28 mouse cellular contexts compared by ENCODE assay signal in the genomic region with DNA sequence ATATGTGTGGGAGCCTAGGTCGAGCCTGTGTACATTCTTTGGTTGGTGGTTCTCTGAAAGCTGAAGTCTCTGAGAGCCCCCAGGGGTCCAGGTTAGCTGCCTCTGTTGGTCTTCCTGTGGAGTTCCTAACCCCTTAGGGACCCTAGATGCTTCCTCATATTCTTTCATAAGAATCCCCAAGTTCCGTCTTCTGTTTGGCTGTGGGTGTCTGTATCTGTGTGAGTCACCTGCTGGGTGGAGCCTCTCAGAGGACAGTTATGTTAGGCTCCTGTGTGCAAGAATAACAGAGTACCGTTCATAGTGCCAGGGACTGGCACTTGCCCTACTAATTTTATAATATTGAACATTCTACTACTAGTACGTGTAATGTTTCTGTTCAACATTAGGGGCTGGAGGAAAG. TPM values are rescaled to one million over a fixed set of nuclear protein-coding genes. Genes with fewer than 3 reads are reported as not detected.
DNase-seq lines count a peak whose midpoint lies in the region; ATAC-seq and TF ChIP-seq lines count a peak whose summit lies in the region.
"Had no signal": no experiment of that assay in that cellular context is flagged by ENCODE, and none has a peak within 500 bp of the region (broad histone marks: within the 10 kb centered on the region; RNA-seq: fewer than 3 reads in every experiment).

No protein-coding gene starts in this region.

- peak; percentile 25 for ATAC-seq in inflammation-experienced regulatory T-cells, adult 6 months
- ATAC-seq in stomach, postnatal 0 days (ENCODE audit: low FRiP score, low TSS enrichment): no peak
- ATAC-seq: forebrain, postnatal 0 days; hindbrain, postnatal 0 days; midbrain, embryonic 15.5 days had no signal

- no peak overlapping the region for H3K27ac ChIP-seq in stomach, postnatal 0 days (replicated peaks)
- H3K27ac ChIP-seq: embryonic facial prominence, embryonic 10.5 days; heart, adult 2 months; heart, embryonic 13.5 days; hindbrain, postnatal 0 days; kidney, embryonic 15.5 days; limb, embryonic 13.5 days; liver, embryonic 13.5 days; midbrain, embryonic 15.5 days; neural tube, embryonic 13.5 days had no signal

- no peak overlapping the region for H3K4me2 ChIP-seq in stomach, postnatal 0 days (replicated peaks; ENCODE audit: low read depth)
- H3K4me2 ChIP-seq: heart, embryonic 13.5 days; kidney, embryonic 15.5 days; limb, embryonic 13.5 days; liver, embryonic 13.5 days; midbrain, embryonic 15.5 days; neural tube, embryonic 13.5 days had no signal

- H3K36me3 ChIP-seq in stomach, postnatal 0 days (ENCODE audit: control insufficient read depth, insufficient read depth, low read length): no peaks in the 10 kb centered on the region
- H3K36me3 ChIP-seq: embryonic facial prominence, embryonic 10.5 days; heart, embryonic 13.5 days; kidney, embryonic 15.5 days; limb, embryonic 13.5 days; liver, embryonic 13.5 days; midbrain, embryonic 15.5 days; neural tube, embryonic 13.5 days had no signal

- no peaks in the 10 kb centered on the region for H3K9me3 ChIP-seq in stomach, postnatal 0 days (ENCODE audit: control insufficient read depth, low read length)
- H3K9me3 ChIP-seq: embryonic facial prominence, embryonic 10.5 days; heart, embryonic 13.5 days; kidney, embryonic 15.5 days; limb, embryonic 13.5 days; liver, embryonic 13.5 days; midbrain, embryonic 15.5 days; neural tube, embryonic 13.5 days had no signal

- no peak overlapping the region for H3K9ac ChIP-seq in stomach, postnatal 0 days (ENCODE audit: low read length)
- H3K9ac ChIP-seq: forebrain, postnatal 0 days; heart, embryonic 13.5 days; kidney, embryonic 15.5 days; limb, embryonic 13.5 days; liver, embryonic 13.5 days; midbrain, embryonic 15.5 days; neural tube, embryonic 13.5 days had no signal

- H3K4me3 ChIP-seq in stomach, postnatal 0 days (ENCODE audit: low read depth, low read length): no peak overlapping the region
- H3K4me3 ChIP-seq: embryonic facial prominence, embryonic 10.5 days; heart, adult 2 months; heart, embryonic 13.5 days; kidney, embryonic 15.5 days; limb, embryonic 13.5 days; liver, embryonic 13.5 days; midbrain, embryonic 15.5 days; neural tube, embryonic 13.5 days had no signal

- no peaks in the 10 kb centered on the region for H3K27me3 ChIP-seq in stomach, postnatal 0 days (ENCODE audit: control insufficient read depth, insufficient read depth, low read length)
- H3K27me3 ChIP-seq: heart, embryonic 13.5 days; kidney, embryonic 15.5 days; limb, embryonic 13.5 days; liver, embryonic 13.5 days; midbrain, embryonic 15.5 days; neural tube, embryonic 13.5 days had no signal

- H3K4me1 ChIP-seq in stomach, postnatal 0 days (replicated peaks; ENCODE audit: control insufficient read depth, insufficient read depth): no peaks in the 10 kb centered on the region
- H3K4me1 ChIP-seq: embryonic facial prominence, embryonic 10.5 days; heart, embryonic 13.5 days; kidney, embryonic 15.5 days; limb, embryonic 13.5 days; liver, embryonic 13.5 days; midbrain, embryonic 15.5 days; neural tube, embryonic 13.5 days had no signal

- peak; percentile 45 for DNase-seq in lung, postnatal 36 days
- no peak for DNase-seq in lung, postnatal 14 days
- peak; percentile 24 for DNase-seq in adrenal gland, postnatal 10 days
- DNase-seq in testis, postnatal 10 days (ENCODE audit: low spot score): no peak
- DNase-seq in kidney, postnatal 4 days: no peak
- no peak for DNase-seq in stomach, postnatal 0 days (ENCODE audit: low spot score)
- DNase-seq: cerebellum, adult 11 months; cerebellum, adult 9-11 months; forebrain, postnatal 0 days; gastrocnemius, postnatal 14 days; heart, adult 2 months; heart, postnatal 14 days; kidney, adult 11 months; liver, embryonic 13.5 days; lung, adult 2 months; retina, postnatal 1 day; thymus, adult 18-20 months; thymus, postnatal 4 days had no signal

- WGBS in stomach, postnatal 0 days: 58% methylated on average over 4 of the region's 4 CpGs

- TF ChIP-seq CTCF in stomach, postnatal 0 days (IDR thresholded peaks at IDR 0.05; ENCODE audit: low read depth): no peak

- TF ChIP-seq EP300 in stomach, postnatal 0 days (optimal IDR thresholded peaks at IDR 0.05): no peak

RNA-seq across cellular contexts. Expression of gene Tnfsf11, which starts 45.0 kb away (rescaled TPM):
- 1 to 10 TPM in 1 of 2 experiments, under 1 TPM in 1; 0.87 to 1.3 TPM for total RNA-seq in adrenal gland, postnatal 10 days (2021)
- polyA plus RNA-seq in inflammation-experienced regulatory T-cells, adult 6 months (2017; shearing (Covaris generic)): 10 to 100 TPM in 2 of 3 experiments, 1 to 10 TPM in 1; 8.9 to 19.7 (median 14.2) TPM
- polyA plus RNA-seq in stomach, postnatal 0 days (2015; fragmentation: Nextera tagmentation; extraction: Ambion mirVana): 0.10 TPM in 1 of 2 replicates, not detected in the other
- total RNA-seq: adrenal gland, adult 18-20 months; gastrocnemius, postnatal 14 days; hindbrain, postnatal 0 days; layer of hippocampus, postnatal 25 days had no signal
- polyA plus RNA-seq: heart, adult 2 months; hindbrain, postnatal 0 days; neural tube, embryonic 13.5 days had no signal

Comparison
In these comparisons a context has a peak if more than half of its experiments do, and no peak if none do; other contexts are left out.
1. DNase-seq: peak in lung, postnatal 36 days (single experiment) and adrenal gland, postnatal 10 days (single experiment); none in lung, postnatal 14 days (single experiment), testis, postnatal 10 days (single experiment), kidney, postnatal 4 days (0 of 2) and stomach, postnatal 0 days (single experiment).